Mouse (Mus musculus): Measurements from ENCODE around the gene Cep128. TPM values are rescaled to one million over a fixed set of nuclear protein-coding genes. Genes with fewer than 3 reads are reported as not detected.
A peak's percentile ranks its signal among the peaks of the same experiment; 100 is the strongest.
"Not testable (repeated sequence)": the region's sequence is repeated elsewhere in the genome, so short reads cannot be mapped to it uniquely, and the experiment has no call there.

Cep128 gene
- total and polyA plus RNA-seq, 3 experiments = 12.7 to 40.1 (median 23.3) TPM

- H3K36me3 ChIP-seq (ENCODE audit: control insufficient read depth in 1 of 2, insufficient read depth in 2 of 2, low read length in 2 of 2) = no peaks in the 10 kb centered on the region
- H3K27ac ChIP-seq (ENCODE audit: control insufficient read depth, low read depth, low read length) = no peak overlapping the region
- H3K4me1 ChIP-seq (ENCODE audit: control insufficient read depth in 1 of 2, insufficient read depth in 2 of 2, low read length in 2 of 2) = no peaks in the 10 kb centered on the region
- TF ChIP-seq UBTF (IDR thresholded peaks at IDR 0.05; ENCODE audit: borderline replicate concordance, insufficient read depth, low read depth, low read length) = no peak
- no peak for TF ChIP-seq BHLHE40 (IDR thresholded peaks at IDR 0.05; ENCODE audit: borderline replicate concordance, low read depth, low read length)
- no peak for TF ChIP-seq SMC3 (IDR thresholded peaks at IDR 0.05; ENCODE audit: low read depth, low read length)
- TF ChIP-seq MAFK (IDR thresholded peaks at IDR 0.05; ENCODE audit: borderline replicate concordance, low read depth, low read length) = no peak
- H3K9ac ChIP-seq (ENCODE audit: control insufficient read depth, low read depth, low read length, poor library complexity, severe bottlenecking) = no peak overlapping the region
- no peaks in the 10 kb centered on the region for H3K9me3 ChIP-seq (replicated peaks; ENCODE audit: insufficient read depth, low read length)
- no peaks in the 10 kb centered on the region for H3K79me2 ChIP-seq (ENCODE audit: control insufficient read depth, insufficient read depth, low read length, poor library complexity)
- H3K27me3 ChIP-seq (ENCODE audit: control insufficient read depth in 1 of 2, insufficient read depth in 2 of 2, low read length in 2 of 2) = no peaks in the 10 kb centered on the region
- H3K4me3 ChIP-seq (ENCODE audit: control insufficient read depth in 1 of 2, insufficient read depth in 1 of 2, low read depth in 2 of 2, low read length in 2 of 2) = no peak overlapping the region
- no peak for DNase-seq (ENCODE audit: low read depth, low spot score)
Measured at GRCm38 (mm10) chr12:90987259-90987658, 396.9 kb downstream of the Cep128 start.

DNA sequence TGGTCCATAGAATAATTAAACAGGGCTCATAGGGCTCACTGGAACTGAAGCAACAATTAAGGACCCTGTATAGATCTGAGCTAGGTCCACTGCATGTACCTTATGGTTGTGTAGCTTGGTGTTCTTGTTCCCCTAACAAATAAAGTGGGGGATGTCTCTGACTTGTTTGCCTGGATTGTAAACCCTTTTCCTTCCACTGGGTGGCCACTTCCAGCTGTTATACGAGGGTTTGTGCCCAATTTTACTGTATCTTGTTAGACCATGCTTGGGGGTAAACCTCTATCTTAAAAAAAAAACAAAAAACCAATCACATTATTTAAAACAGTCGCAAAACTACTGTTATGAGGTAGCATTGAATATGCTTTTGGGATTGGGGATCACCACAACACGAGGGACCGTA lies 402.2 kb downstream of the Cep128 start:
- no peak for TF ChIP-seq ZKSCAN1 (IDR thresholded peaks at IDR 0.05; ENCODE audit: low read depth, low read length)
- TF ChIP-seq BHLHE40 (IDR thresholded peaks at IDR 0.05; ENCODE audit: borderline replicate concordance, low read depth, low read length) = no peak
- no peak for TF ChIP-seq GATA1 (IDR thresholded peaks at IDR 0.05; ENCODE audit: low read depth, low read length)
- no peak for TF ChIP-seq TCF12 (IDR thresholded peaks at IDR 0.05; ENCODE audit: low read depth, low read length)
- no peak for TF ChIP-seq POLR2A (IDR thresholded peaks at IDR 0.05; ENCODE audit: control insufficient read depth in 1 of 2, insufficient read depth in 1 of 2, low read depth in 1 of 2, low read length in 2 of 2, poor library complexity in 1 of 2)
- TF ChIP-seq RCOR1 (IDR thresholded peaks at IDR 0.05; ENCODE audit: low read depth, low read length) = no peak
- peak; percentile 10 for TF ChIP-seq RAD21 (IDR thresholded peaks at IDR 0.05; ENCODE audit: low read depth, low read length)
- TF ChIP-seq JUND (IDR thresholded peaks at IDR 0.05; ENCODE audit: low read depth, low read length) = no peak
- no peak overlapping the region for H3K4me3 ChIP-seq (ENCODE audit: control insufficient read depth in 1 of 2, insufficient read depth in 1 of 2, low read depth in 2 of 2, low read length in 2 of 2)
- H3K36me3 ChIP-seq (ENCODE audit: control insufficient read depth in 1 of 2, insufficient read depth in 2 of 2, low read length in 2 of 2) = no peaks in the 10 kb centered on the region
- no peaks in the 10 kb centered on the region for H3K79me2 ChIP-seq (ENCODE audit: control insufficient read depth, insufficient read depth, low read length, poor library complexity)
- H3K27ac ChIP-seq (ENCODE audit: control insufficient read depth, low read depth, low read length) = no peak overlapping the region
- no peak overlapping the region for H3K9ac ChIP-seq (ENCODE audit: control insufficient read depth, low read depth, low read length, poor library complexity, severe bottlenecking)
- H3K27me3 ChIP-seq (ENCODE audit: control insufficient read depth in 1 of 2, insufficient read depth in 2 of 2, low read length in 2 of 2) = peaks cover 0 to 2% of the 10 kb centered on the region in 2 experiments; a peak in 1 of 4 replicates
- no peaks in the 10 kb centered on the region for H3K9me3 ChIP-seq (replicated peaks; ENCODE audit: insufficient read depth, low read length)
- DNase-seq (ENCODE audit: low read depth, low spot score) = no peak
- H3K4me1 ChIP-seq (ENCODE audit: control insufficient read depth in 1 of 2, insufficient read depth in 2 of 2, low read length in 2 of 2) = no peaks in the 10 kb centered on the region

DNA sequence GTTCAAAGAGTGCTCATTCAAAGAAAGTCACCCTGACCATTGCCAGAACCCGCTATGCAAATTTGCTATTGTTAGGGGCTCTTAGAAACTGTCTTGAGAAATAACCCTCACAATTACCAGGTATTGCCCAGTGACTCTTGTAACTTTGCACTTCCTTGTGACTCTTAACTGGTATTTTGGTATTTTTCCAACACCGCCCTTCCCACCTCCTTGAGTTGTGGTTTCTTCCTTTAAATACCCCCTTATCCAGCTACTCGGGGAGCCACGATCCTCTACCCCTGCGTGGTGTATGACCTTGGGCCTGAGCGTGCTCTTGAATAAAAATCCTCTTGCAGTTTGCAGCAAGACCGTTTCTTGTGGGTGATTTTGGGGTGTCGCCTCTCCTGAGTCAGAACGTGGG lies 407.8 kb downstream of the Cep128 start:
- not testable (repeated sequence) for DNase-seq (ENCODE audit: low read depth, low spot score); H3K27me3 ChIP-seq (ENCODE audit: control insufficient read depth in 1 of 2, insufficient read depth in 2 of 2, low read length in 2 of 2); H3K4me3 ChIP-seq (ENCODE audit: control insufficient read depth in 1 of 2, insufficient read depth in 1 of 2, low read depth in 2 of 2, low read length in 2 of 2); H3K27ac ChIP-seq (ENCODE audit: control insufficient read depth, low read depth, low read length); H3K79me2 ChIP-seq (ENCODE audit: control insufficient read depth, insufficient read depth, low read length, poor library complexity); H3K9me3 ChIP-seq (replicated peaks; ENCODE audit: insufficient read depth, low read length); H3K4me1 ChIP-seq (ENCODE audit: control insufficient read depth in 1 of 2, insufficient read depth in 2 of 2, low read length in 2 of 2); H3K36me3 ChIP-seq (ENCODE audit: control insufficient read depth in 1 of 2, insufficient read depth in 2 of 2, low read length in 2 of 2); H3K9ac ChIP-seq (ENCODE audit: control insufficient read depth, low read depth, low read length, poor library complexity, severe bottlenecking)
